Mouse (Mus musculus) G1E (cell line): ENCODE results near the gene Il1b.

Experiments
- CTCF ChIP-seq: IDR thresholded peaks from 2 replicates; pipeline ENCODE4 v1.5.1; 2012; ENCODE audit warnings: low read depth, low read length, inconsistent platforms, mixed read lengths
- GATA1 ChIP-seq: IDR thresholded peaks from 2 replicates; pipeline ENCODE4 v1.6.1; 2012; ENCODE audit warnings: borderline replicate concordance, low read length, inconsistent platforms, mixed read lengths
- GATA2 ChIP-seq: IDR thresholded peaks from 2 replicates; pipeline ENCODE4 v1.6.1; 2012; ENCODE audit warnings: low read depth, low read length, inconsistent platforms, borderline replicate concordance
- POLR2AphosphoS5 ChIP-seq: IDR thresholded peaks from 2 replicates; pipeline ENCODE4 v1.6.1; 2012; ENCODE audit warnings: low read depth, low read length, inconsistent platforms; ENCODE audit not compliant: insufficient replicate concordance
- TAL1 ChIP-seq: conservative IDR thresholded peaks from 2 replicates; pipeline ENCODE4 v1.6.1; 2012; ENCODE audit warnings: low read depth, low read length, inconsistent platforms, mixed read lengths

GRCm38 (mm10) chr2:129419361-129419880 is 48.5 kb upstream of the Il1b start:
- no peak for TF ChIP-seq POLR2AphosphoS5
- no peak for TF ChIP-seq CTCF
- no peak for TF ChIP-seq GATA1
- no peak for TF ChIP-seq TAL1
- no peak for TF ChIP-seq GATA2
